Mouse (Mus musculus) kidney, embryonic 15.5 days (tissue): Measurements from ENCODE around the gene Trpv5. TPM values are rescaled to one million over a fixed set of nuclear protein-coding genes. Genes with fewer than 3 reads are reported as not detected.

Experiments
- ATAC-seq: fragments of 200-750 bp; cut with Nextera tagmentation; replicated peaks from 2 replicates; pipeline ENCODE4 v1.8.0; 2017; ENCODE audit warnings: moderate TSS enrichment; ENCODE audit not compliant: low FRiP score
- H3K27ac ChIP-seq: fragments of 300-500 bp; sonication (generic); 2 replicates; pipeline ENCODE4 v1.5.1; 2015; ENCODE audit warnings: mild to moderate bottlenecking, inconsistent platforms
- H3K27me3 ChIP-seq: fragments of 300-500 bp; sonication (generic); 2 replicates; pipeline ENCODE4 v1.6.1; 2015; ENCODE audit warnings: inconsistent platforms
- H3K36me3 ChIP-seq: fragments of 300-500 bp; sonication (generic); 2 replicates; pipeline ENCODE4 v1.6.1; 2015; ENCODE audit warnings: inconsistent platforms
- H3K4me1 ChIP-seq: fragments of 300-500 bp; sonication (generic); 2 replicates; pipeline ENCODE4 v1.6.1; 2015; ENCODE audit warnings: inconsistent platforms
- H3K4me2 ChIP-seq: fragments of 300-500 bp; sonication (generic); 2 replicates; pipeline ENCODE4 v1.6.1; 2015; ENCODE audit warnings: moderate library complexity, mild to moderate bottlenecking, inconsistent platforms
- H3K4me3 ChIP-seq: fragments of 300-500 bp; sonication (generic); replicated peaks from 2 replicates; pipeline ENCODE4 v1.5.1; 2015; ENCODE audit warnings: mild to moderate bottlenecking, inconsistent platforms
- H3K9ac ChIP-seq: fragments of 300-500 bp; sonication (generic); 2 replicates; pipeline ENCODE4 v1.6.1; 2015; ENCODE audit warnings: mild to moderate bottlenecking, inconsistent platforms
- H3K9me3 ChIP-seq: fragments of 300-500 bp; sonication (generic); replicated peaks from 2 replicates; pipeline ENCODE4 v1.6.1; 2016; ENCODE audit warnings: inconsistent platforms
- WGBS: fragments of 180-500 bp; shearing (Covaris S2); methylation state at CpG from one replicate; pipeline ENCODE4 v1.1.7; 2015; ENCODE audit warnings: mixed read lengths; 5-methylcytosine and 5-hydroxymethylcytosine counted together
- polyA plus RNA-seq: library from polyadenylated mRNA; unstranded; fragments of >200 nt; fragmentation: Nextera tagmentation; extraction: Ambion mirVana; gene quantifications from 2 replicates; pipeline ENCODE4 v1.2.1, GENCODE M21; 2015

The Trpv5 gene
- polyA plus RNA-seq, 1 experiment from 2014 or later = 1.5 TPM

DNA sequence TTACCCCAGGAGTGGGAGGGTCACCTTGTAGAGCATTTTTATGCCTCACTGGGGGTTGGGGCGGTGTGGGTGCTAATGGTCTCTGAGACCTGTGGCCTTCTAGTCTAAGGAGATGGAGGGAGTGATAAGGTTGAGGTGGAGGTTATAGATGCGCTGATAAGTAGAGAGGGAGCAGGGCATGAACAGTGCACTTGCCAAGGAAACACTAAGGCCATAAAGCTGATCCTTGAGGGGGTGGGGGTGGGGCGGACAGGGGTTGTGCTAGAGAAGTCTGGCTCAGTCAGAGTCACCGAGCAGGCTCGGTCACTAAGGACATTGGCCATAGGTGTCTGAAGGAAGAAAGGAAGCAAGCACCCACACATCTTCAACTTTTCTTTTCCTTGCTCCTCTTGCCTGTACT, 1.1 kb upstream of the Trpv5 start:
- no peak overlapping the region for H3K27ac ChIP-seq
- H3K36me3 ChIP-seq = no peaks in the 10 kb centered on the region
- H3K4me2 ChIP-seq = no peak overlapping the region
- WGBS = 63% methylated on average over 5 of the region's 5 CpGs
- no peak overlapping the region for H3K9ac ChIP-seq
- no peaks in the 10 kb centered on the region for H3K27me3 ChIP-seq
- ATAC-seq = 0 out of 2 replicates have a peak, but pooled peaks have one; percentile 62
- H3K4me1 ChIP-seq = no peaks in the 10 kb centered on the region
- H3K4me3 ChIP-seq = no peak overlapping the region
- H3K9me3 ChIP-seq = no peaks in the 10 kb centered on the region

DNA sequence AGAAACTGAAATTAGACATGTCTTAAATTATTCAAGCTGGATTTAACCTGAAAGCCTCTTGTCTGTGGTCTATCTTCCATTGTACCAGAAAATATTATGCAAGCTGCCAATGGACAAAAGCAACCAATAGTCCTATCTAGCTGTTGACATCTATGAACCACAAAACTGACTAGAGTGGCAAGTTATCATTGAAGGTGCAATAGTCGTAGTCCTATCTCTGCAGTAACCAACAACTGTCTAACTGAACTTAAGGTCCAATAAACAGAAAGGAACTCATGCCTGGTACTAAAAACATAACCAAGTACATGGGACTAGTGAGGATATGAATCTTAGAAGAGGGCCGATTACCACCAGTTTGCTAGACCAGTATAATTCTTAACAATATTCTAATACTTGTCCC, 4.0 kb downstream of the Trpv5 start:
- Histone ChIP-seq H3K4me3 (no peak overlapping the region), H3K27ac (no peak overlapping the region), H3K9ac (no peak overlapping the region), H3K9me3 (no peaks in the 10 kb centered on the region), H3K4me1 (no peaks in the 10 kb centered on the region), H3K27me3 (no peaks in the 10 kb centered on the region), H3K36me3 (no peaks in the 10 kb centered on the region), H3K4me2 (no peak overlapping the region)
- no peak for ATAC-seq
- WGBS = 88% methylated on average over 2 of the region's 2 CpGs

DNA sequence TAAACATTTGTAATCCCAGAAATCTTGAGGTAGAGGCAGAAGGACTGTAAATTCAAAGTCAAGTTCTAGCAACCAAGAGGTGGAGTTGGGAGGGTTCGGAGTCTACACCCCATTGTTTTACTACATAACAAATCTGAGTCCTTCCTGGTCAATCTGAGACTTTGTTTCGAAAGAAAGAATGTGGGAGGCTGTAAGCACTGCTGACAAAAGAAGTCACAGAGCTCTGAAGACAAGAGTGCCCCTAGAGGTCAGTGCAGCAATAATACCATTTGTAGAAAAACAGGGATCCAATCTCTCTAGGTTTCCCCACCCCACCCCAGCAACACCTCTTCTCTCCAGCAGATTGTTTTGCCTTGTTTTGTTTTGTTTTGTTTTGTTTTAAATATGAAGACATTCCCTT, 18.2 kb downstream of the Trpv5 start:
- H3K9ac ChIP-seq = no peak overlapping the region
- H3K4me3 ChIP-seq = no peak overlapping the region
- no peaks in the 10 kb centered on the region for H3K4me1 ChIP-seq
- H3K9me3 ChIP-seq = no peaks in the 10 kb centered on the region
- WGBS = 33% methylated on average over 2 of the region's 2 CpGs
- H3K36me3 ChIP-seq = no peaks in the 10 kb centered on the region
- no peak overlapping the region for H3K27ac ChIP-seq
- no peaks in the 10 kb centered on the region for H3K27me3 ChIP-seq
- ATAC-seq = no peak
- H3K4me2 ChIP-seq = no peak overlapping the region

DNA sequence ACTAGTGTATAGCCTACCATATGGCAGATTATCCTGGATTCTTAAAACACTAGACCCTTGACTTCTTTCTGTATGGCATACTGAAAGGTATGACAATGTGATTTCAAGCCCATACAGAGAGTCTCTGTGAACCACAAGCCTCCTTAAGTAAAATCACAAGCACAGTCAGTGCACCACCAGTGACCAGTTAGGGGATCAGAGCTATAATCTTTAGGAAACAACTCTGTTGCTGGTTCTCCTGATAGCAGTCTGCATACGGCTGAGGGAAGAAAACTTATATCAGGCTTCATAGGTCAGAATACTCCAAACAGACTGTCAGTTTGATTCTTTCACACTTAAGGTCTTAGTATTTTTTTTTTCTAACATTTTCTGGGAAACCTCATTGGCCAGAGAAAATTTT, 22.1 kb downstream of the Trpv5 start:
- Histone ChIP-seq H3K27ac (no peak overlapping the region), H3K36me3 (no peaks in the 10 kb centered on the region), H3K4me3 (no peak overlapping the region), H3K9ac (no peak overlapping the region), H3K9me3 (no peaks in the 10 kb centered on the region), H3K27me3 (no peaks in the 10 kb centered on the region), H3K4me1 (no peaks in the 10 kb centered on the region), H3K4me2 (no peak overlapping the region)
- 53% methylated on average over 1 of the region's 1 CpGs for WGBS
- ATAC-seq = no peak

DNA sequence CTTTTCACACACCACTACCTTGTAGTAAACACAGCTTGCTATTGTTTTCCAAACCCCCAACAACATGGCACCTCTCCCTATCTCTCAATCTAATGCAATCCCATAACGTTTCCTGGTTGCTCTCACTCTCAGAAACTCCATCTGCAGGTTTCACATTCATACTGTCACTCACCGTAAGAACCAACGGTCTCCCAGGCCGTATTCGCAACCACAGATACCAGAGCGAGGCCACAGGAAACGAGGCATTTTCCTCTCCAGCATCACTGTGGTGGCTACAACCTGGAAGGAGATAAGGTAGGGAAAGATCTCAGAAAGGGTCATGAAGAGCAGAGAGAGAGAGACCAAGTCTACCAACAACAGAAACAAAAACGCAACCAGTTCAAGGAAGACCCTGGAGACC, 25.9 kb downstream of the Trpv5 start:
- Histone ChIP-seq H3K36me3 (no peaks in the 10 kb centered on the region), H3K27ac (no peak overlapping the region), H3K9me3 (no peaks in the 10 kb centered on the region), H3K4me1 (no peaks in the 10 kb centered on the region), H3K9ac (no peak overlapping the region), H3K27me3 (no peaks in the 10 kb centered on the region), H3K4me3 (no peak overlapping the region), H3K4me2 (no peak overlapping the region)
- WGBS = 84% methylated on average over 8 of the region's 8 CpGs
- no peak for ATAC-seq

DNA sequence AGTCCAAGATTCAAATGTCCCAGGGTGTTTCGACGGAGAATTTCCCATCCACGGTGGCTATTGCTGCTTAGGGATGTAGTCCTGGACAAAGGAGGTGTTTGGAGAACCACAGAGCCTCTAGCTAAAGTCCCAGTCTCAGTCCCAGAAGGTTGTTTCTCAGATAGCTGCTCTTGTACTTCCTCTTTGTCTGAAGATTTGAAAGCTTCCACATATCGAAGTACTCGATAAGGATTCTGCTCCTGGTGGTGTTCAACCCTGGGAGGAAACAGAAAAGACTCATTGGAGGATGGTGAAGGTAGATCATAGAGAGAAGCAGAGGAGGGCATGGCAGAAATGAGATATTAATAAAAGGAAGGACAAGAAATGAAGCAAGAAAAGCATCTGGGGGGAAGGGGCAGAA, 27.4 kb downstream of the Trpv5 start:
- Histone ChIP-seq H3K36me3 (no peaks in the 10 kb centered on the region), H3K27me3 (no peaks in the 10 kb centered on the region), H3K9me3 (no peaks in the 10 kb centered on the region), H3K27ac (no peak overlapping the region), H3K4me2 (no peak overlapping the region), H3K9ac (no peak overlapping the region), H3K4me3 (no peak overlapping the region), H3K4me1 (no peaks in the 10 kb centered on the region)
- 95% methylated on average over 5 of the region's 5 CpGs for WGBS
- no peak for ATAC-seq

DNA sequence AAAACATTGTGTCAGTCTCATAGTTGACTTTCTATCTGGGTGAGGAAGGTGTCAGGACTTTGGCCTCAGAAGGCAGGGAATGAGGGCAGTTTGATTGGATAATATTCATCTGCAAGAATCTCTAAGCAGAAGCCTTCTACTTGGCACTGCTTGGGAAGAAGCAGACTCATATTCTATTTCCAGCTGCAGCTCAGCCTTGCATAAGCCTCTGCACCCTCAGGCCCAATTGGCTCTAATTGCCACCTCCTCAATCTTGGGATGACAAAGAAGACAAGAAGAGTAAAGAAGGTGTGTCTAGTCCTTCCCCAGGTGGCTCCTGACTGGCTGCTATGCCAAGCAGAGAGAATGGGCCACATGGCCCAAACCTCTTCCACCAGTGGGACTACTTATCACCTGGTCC, 33.9 kb downstream of the Trpv5 start:
- Histone ChIP-seq H3K9me3 (no peaks in the 10 kb centered on the region), H3K27me3 (no peaks in the 10 kb centered on the region), H3K4me2 (no peak overlapping the region), H3K36me3 (no peaks in the 10 kb centered on the region), H3K9ac (no peak overlapping the region), H3K27ac (no peak overlapping the region), H3K4me3 (no peak overlapping the region), H3K4me1 (no peaks in the 10 kb centered on the region)
- ATAC-seq = no peak

DNA sequence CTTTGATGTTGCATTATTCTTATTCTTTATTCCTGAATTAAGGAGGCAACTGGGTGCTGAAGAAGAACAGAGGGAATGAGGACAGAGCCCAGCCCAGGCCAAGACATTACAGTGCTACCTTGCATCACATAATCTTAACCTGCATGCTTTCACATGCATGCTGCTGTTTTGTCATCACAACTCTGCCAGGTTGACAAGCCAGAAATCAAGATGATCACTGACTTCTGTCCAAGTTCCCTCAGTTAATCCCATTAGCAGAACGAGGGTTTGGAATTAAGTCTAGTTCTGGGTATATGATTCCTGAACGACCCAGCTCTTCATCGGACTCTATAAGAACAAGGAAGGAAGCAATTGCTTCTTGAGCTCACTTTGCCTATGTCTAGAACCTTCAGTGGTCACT, 34.3 kb downstream of the Trpv5 start:
- H3K4me2 ChIP-seq = no peak overlapping the region
- WGBS = 87% methylated on average over 3 of the region's 3 CpGs
- H3K4me1 ChIP-seq = no peaks in the 10 kb centered on the region
- H3K36me3 ChIP-seq = no peaks in the 10 kb centered on the region
- H3K9me3 ChIP-seq = no peaks in the 10 kb centered on the region
- no peak overlapping the region for H3K27ac ChIP-seq
- H3K4me3 ChIP-seq = no peak overlapping the region
- no peaks in the 10 kb centered on the region for H3K27me3 ChIP-seq
- no peak for ATAC-seq
- H3K9ac ChIP-seq = no peak overlapping the region

DNA sequence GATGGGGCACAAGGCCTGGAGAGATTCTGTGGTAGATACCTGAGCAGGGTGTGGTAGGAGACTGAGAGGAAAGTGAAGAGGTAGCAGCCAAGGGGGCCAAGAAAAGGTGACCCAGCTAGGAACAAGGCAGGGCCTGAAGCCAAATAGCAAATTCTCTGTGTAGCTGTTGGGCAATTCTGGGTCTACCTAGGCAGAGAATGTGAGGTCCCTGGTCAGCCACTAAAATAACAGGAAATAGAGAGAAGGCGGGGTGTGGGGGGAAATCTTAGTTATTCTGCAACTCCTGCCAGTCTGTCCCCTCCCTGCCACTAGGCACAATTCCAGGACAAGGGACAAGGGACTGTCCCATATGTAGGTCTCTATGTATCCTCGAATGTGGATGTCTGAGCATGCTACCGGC, 37.3 kb downstream of the Trpv5 start:
- H3K27ac ChIP-seq = no peak overlapping the region
- no peak for ATAC-seq
- 84% methylated on average over 3 of the region's 3 CpGs for WGBS

DNA sequence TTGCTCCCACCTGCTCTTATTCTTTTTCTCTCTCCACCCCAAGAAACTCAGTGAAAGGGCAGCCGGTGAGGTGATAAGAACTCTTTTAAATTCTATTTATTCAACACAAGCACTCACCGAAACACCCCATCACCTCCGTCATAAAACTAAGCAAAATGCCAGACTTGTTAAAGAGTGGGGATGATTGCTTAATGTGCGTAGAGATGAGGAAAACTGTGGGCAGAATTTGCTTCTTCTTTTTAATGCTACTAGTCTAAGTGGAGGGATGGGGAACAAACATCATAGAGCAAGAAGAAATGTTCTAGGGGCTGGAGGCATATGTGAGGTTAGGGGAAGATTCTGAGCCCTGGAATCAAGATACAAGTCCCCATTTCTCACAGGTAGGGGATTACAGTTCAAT, 37.8 kb downstream of the Trpv5 start:
- no peak for ATAC-seq
- 75% methylated on average over 4 of the region's 4 CpGs for WGBS
- Histone ChIP-seq H3K9ac (no peak overlapping the region), H3K9me3 (no peaks in the 10 kb centered on the region), H3K4me2 (no peak overlapping the region), H3K4me3 (no peak overlapping the region), H3K4me1 (no peaks in the 10 kb centered on the region), H3K27me3 (no peaks in the 10 kb centered on the region), H3K27ac (no peak overlapping the region), H3K36me3 (no peaks in the 10 kb centered on the region)

More for the DNA sequence above, 37.3 kb downstream of the Trpv5 start:
- Histone ChIP-seq H3K4me3 (no peak overlapping the region), H3K27me3 (no peaks in the 10 kb centered on the region), H3K9ac (no peak overlapping the region), H3K4me2 (no peak overlapping the region), H3K4me1 (no peaks in the 10 kb centered on the region), H3K36me3 (no peaks in the 10 kb centered on the region), H3K9me3 (no peaks in the 10 kb centered on the region)

DNA sequence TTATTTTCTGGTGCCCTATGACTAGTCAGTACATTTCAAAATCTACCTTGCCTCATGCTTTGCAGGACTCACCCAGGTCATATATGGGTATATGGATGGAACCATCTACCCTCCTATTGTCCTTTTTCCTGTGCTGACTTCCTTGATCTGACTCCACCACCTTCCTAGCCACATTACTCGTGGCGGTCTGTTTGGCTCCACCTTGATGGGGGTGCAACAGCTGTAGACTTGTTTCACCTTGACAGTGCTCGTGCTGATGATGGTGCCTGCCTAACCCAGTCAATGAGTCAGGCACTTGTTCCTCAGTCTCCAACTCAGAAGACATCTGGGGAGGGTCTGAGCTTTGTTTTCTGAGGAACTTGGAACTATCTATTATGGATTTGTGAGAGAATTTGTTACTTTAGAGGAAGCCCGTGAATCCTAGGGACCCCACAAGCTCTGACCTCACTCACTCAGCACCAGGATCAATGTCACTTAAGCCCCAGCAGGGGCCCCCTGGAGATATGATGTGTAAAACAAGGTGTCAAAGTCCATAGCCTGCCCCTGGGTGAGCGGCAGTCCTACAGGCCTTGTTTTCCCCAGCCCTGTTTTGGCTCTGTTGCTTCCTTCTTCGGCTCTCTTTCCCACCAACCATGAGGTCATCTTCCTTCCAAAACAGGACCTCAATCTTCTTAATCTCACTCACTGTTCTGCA, 39.2 kb downstream of the Trpv5 start:
- H3K27me3 ChIP-seq = no peaks in the 10 kb centered on the region
- no peaks in the 10 kb centered on the region for H3K36me3 ChIP-seq
- no peak overlapping the region for H3K4me3 ChIP-seq
- no peak overlapping the region for H3K4me2 ChIP-seq
- H3K4me1 ChIP-seq = no peaks in the 10 kb centered on the region
- no peak overlapping the region for H3K9ac ChIP-seq
- WGBS = 82% methylated on average over 6 of the region's 6 CpGs
- no peak overlapping the region for H3K27ac ChIP-seq
- no peaks in the 10 kb centered on the region for H3K9me3 ChIP-seq
- ATAC-seq = no peak

DNA sequence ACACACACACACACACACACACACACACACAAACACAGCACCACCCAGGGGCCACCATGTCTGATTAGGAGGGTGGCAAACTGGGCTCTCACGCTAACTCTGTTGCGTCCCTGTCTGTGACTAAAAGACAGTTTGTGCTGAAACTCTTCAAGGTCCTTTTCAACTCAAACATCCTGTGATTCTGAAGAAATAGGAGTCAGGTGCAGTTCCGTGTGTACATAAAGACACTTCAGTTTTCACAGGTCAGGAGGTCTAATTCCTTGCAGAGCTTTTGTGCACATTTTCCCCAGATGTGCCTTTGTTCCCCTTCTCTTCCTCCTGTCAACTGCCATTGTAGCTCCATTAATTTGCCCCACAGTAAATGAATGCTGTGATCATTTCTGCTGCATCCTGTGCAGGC, 40.1 kb downstream of the Trpv5 start:
- Histone ChIP-seq H3K4me1 (no peaks in the 10 kb centered on the region), H3K27me3 (no peaks in the 10 kb centered on the region), H3K4me2 (no peak overlapping the region), H3K27ac (no peak overlapping the region), H3K4me3 (no peak overlapping the region), H3K9ac (no peak overlapping the region), H3K36me3 (no peaks in the 10 kb centered on the region), H3K9me3 (no peaks in the 10 kb centered on the region)
- no peak for ATAC-seq
- WGBS = 63% methylated on average over 3 of the region's 3 CpGs

DNA sequence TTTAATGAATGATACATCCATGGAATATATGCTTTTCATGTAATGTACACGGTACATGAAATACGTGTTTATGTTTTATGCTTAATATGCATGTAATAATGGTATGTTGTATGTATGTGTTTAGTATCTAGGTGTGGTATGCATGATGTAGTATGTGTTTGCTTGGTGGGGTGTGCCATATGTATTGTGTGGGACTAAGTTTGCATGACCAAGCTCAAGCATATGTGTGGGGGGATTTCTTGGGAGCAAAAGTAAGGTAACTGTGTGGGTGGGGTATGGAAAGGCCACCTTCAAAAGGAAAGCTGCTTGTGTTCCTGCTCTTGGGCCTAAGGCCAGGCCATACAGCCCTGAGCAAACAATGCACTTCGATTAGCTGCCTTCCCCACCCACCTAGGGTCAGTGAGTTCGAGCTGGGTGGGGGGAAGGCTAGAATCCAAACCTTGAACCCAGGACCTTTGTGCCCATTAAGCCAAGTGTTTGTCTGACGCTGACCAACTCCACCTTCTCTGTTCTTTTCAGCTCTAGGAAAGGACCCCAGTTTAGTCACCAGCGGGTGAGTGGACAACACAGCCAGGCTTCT, 42.6 kb downstream of the Trpv5 start:
- Histone ChIP-seq H3K27me3 (no peaks in the 10 kb centered on the region), H3K9ac (no peak overlapping the region), H3K4me1 (no peaks in the 10 kb centered on the region), H3K9me3 (no peaks in the 10 kb centered on the region), H3K4me2 (no peak overlapping the region), H3K4me3 (no peak overlapping the region), H3K27ac (no peak overlapping the region), H3K36me3 (no peaks in the 10 kb centered on the region)
- ATAC-seq = no peak
- 75% methylated on average over 6 of the region's 6 CpGs for WGBS
